Mouse (Mus musculus) G1E (cell line): ENCODE measurements around the gene Ripply1. TPM values are rescaled to one million over a fixed set of nuclear protein-coding genes. Genes with fewer than 3 reads are reported as not detected.

Source experiments
- ATAC-seq: 2 replicates; pipeline ENCODE4 v1.8.0; 2016; ENCODE audit warnings: mild to moderate bottlenecking; ENCODE audit not compliant: insufficient number of reproducible peaks, poor library complexity, low FRiP score, severe bottlenecking; ENCODE audit errors: extremely low read depth
- DNase-seq: peaks from one replicate; pipeline ENCODE4 v3.0.0; 2012; ENCODE audit warnings: low spot score
- H3K27me3 ChIP-seq: 2 replicates; pipeline ENCODE4 v1.6.1; 2012; ENCODE audit warnings: mild to moderate bottlenecking, low read length, inconsistent platforms; ENCODE audit not compliant: insufficient read depth
- H3K36me3 ChIP-seq: replicated peaks from 2 replicates; pipeline ENCODE3; 2012; ENCODE audit warnings: mild to moderate bottlenecking, inconsistent platforms
- H3K4me1 ChIP-seq: 2 replicates; pipeline ENCODE4 v1.6.1; 2012; ENCODE audit warnings: low read depth, low read length, inconsistent platforms, mixed read lengths; ENCODE audit not compliant: insufficient read depth
- H3K4me3 ChIP-seq: 2 replicates; pipeline ENCODE4 v1.5.1; 2012; ENCODE audit warnings: low read depth, mild to moderate bottlenecking, inconsistent platforms, low read length, moderate library complexity, mixed read lengths
- H3K9me3 ChIP-seq: replicated peaks from 2 replicates; pipeline ENCODE4 v1.6.1; 2012; ENCODE audit warnings: inconsistent platforms
- CTCF ChIP-seq: IDR thresholded peaks from 2 replicates; pipeline ENCODE4 v1.5.1; 2012; ENCODE audit warnings: low read depth, low read length, inconsistent platforms, mixed read lengths
- GATA1 ChIP-seq: IDR thresholded peaks from 2 replicates; pipeline ENCODE4 v1.6.1; 2012; ENCODE audit warnings: borderline replicate concordance, low read length, inconsistent platforms, mixed read lengths
- GATA2 ChIP-seq: IDR thresholded peaks from 2 replicates; pipeline ENCODE4 v1.6.1; 2012; ENCODE audit warnings: low read depth, low read length, inconsistent platforms, borderline replicate concordance
- POLR2AphosphoS5 ChIP-seq: IDR thresholded peaks from 2 replicates; pipeline ENCODE4 v1.6.1; 2012; ENCODE audit warnings: low read depth, low read length, inconsistent platforms; ENCODE audit not compliant: insufficient replicate concordance
- TAL1 ChIP-seq: conservative IDR thresholded peaks from 2 replicates; pipeline ENCODE4 v1.6.1; 2012; ENCODE audit warnings: low read depth, low read length, inconsistent platforms, mixed read lengths
- polyA plus RNA-seq: library from polyadenylated mRNA; stranded (reverse); fragments of >175 nt; gene quantifications from 2 replicates; pipeline ENCODE4 v1.2.3, GENCODE M21; 2012
- total RNA-seq, 2 experiments: library from RNA; stranded (forward) in 1 of 2; stranded (reverse) in 1 of 2; fragments of 200-1000 nt in 1 of 2; fragments of >200 nt in 1 of 2; fragmentation: Nextera tagmentation in 1 of 2; gene quantifications; 2 replicates each; pipeline ENCODE4 v1.2.3; 2014 to 2017

Gene Ripply1
- total and polyA plus RNA-seq, 3 experiments = 0.74 TPM; not detected in 2

DNA sequence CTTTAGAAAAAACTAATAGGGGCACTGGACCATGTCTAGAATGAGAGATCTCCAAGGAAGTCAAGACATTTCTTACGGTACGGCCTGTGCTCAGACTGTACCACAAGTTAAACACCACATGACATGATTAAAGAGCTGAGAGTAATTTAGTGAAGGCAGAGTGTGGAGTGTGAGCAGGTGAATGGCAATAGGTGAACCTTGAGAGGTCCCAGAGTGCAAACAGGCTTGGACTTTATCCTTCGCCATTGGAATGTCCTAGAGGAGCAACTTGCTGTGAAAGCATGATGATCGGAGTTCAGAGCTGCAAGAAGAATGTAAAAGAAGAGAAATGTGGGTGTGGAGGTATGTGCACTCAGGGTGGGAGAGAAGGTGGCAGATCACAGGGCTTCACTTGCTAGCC, 23.8 kb upstream of the Ripply1 start:
- ATAC-seq = no peak
- Histone ChIP-seq H3K4me1 (peaks cover 32% of the 10 kb centered on the region), H3K9me3 (no peaks in the 10 kb centered on the region), H3K4me3 (no peak overlapping the region), H3K27me3 (no peaks in the 10 kb centered on the region), H3K36me3 (no peaks in the 10 kb centered on the region)
- TF ChIP-seq POLR2AphosphoS5 = no peak
- no peak for TF ChIP-seq GATA1
- TF ChIP-seq TAL1 = no peak
- TF ChIP-seq GATA2 = no peak
- no peak for TF ChIP-seq CTCF
- no peak for DNase-seq

DNA sequence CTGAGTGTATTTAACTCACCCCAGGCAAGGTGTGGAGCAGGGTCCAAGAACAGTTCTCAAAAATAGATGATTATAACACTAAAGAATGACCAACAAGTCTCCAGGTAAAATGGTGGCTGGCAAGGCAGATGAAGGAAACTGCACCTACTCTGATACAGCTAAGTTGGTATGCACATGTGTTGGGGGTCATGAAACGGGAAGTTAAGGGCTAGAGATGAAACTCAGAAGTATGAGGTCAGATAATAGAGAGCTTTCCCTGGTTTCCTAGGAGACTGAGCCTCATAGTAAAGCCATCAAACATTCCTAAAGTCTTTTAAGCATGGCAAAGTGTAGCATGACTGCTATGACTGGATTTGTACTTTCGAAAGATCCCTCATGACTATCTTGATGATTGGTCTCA, 20.9 kb upstream of the Ripply1 start:
- ATAC-seq = no peak

GRCm38 (mm10) chrX:139800406-139800878, 18.3 kb upstream of the Ripply1 start, which contains the start of gene Cldn2:
Gene Cldn2, plus strand, starts transcription at chrX:139800828.
- H3K36me3 ChIP-seq = no peaks in the 10 kb centered on the region
- no peaks in the 10 kb centered on the region for H3K27me3 ChIP-seq
- peaks cover 33% of the 10 kb centered on the region for H3K4me1 ChIP-seq
- ATAC-seq (no peak), DNase-seq (no peak)
- no peak for TF ChIP-seq GATA1
- no peak for TF ChIP-seq TAL1
- TF ChIP-seq CTCF = no peak
- TF ChIP-seq GATA2 = no peak
- no peak for TF ChIP-seq POLR2AphosphoS5
- no peaks in the 10 kb centered on the region for H3K9me3 ChIP-seq
- no peak within 1 kb of the TSS for H3K4me3 ChIP-seq

More for the DNA sequence above, 20.9 kb upstream of the Ripply1 start:
- no peak overlapping the region for H3K4me3 ChIP-seq
- TF ChIP-seq GATA1 (no peak), CTCF (no peak), GATA2 (no peak), TAL1 (no peak), POLR2AphosphoS5 (no peak)
- peaks cover 36% of the 10 kb centered on the region for H3K4me1 ChIP-seq
- no peaks in the 10 kb centered on the region for H3K36me3 ChIP-seq
- DNase-seq = no peak
- no peaks in the 10 kb centered on the region for H3K9me3 ChIP-seq
- H3K27me3 ChIP-seq = no peaks in the 10 kb centered on the region

- no peak for ATAC-seq
- Histone ChIP-seq H3K4me3 (no peak overlapping the region), H3K9me3 (no peaks in the 10 kb centered on the region), H3K27me3 (no peaks in the 10 kb centered on the region), H3K4me1 (peaks cover 33% of the 10 kb centered on the region), H3K36me3 (no peaks in the 10 kb centered on the region)
- no peak for DNase-seq
- no peak for TF ChIP-seq CTCF
- no peak for TF ChIP-seq GATA2
- no peak for TF ChIP-seq GATA1
- no peak for TF ChIP-seq POLR2AphosphoS5
- TF ChIP-seq TAL1 = no peak
These were observed 17.8 kb upstream of the Ripply1 start for GRCm38 (mm10) chrX:139799953-139800352.

GRCm38 (mm10) chrX:139797875-139798274, 15.7 kb upstream of the Ripply1 start:
- no peak for DNase-seq
- no peak for ATAC-seq

DNA sequence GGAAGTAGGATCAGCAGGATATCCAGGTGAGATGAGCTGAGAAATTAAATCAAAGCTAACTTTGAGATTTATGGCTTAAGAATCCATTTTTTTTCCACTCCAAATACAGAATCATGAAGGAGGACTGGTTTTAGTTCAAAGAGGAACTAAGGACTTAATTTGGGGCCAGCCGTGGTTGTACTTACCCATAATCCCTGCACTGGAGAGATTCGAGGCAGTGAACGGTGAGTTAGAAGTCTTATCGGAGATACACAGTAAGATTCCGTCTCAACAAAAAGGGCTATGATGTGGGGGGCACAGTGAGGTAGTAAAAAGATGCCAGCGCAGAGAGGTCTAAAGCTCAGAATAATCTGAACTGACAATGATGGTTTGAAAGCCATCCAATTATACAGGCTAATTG, 13.9 kb upstream of the Ripply1 start:
- H3K4me1 ChIP-seq = peaks cover 49% of the 10 kb centered on the region
- ATAC-seq (no peak), DNase-seq (no peak)
- H3K36me3 ChIP-seq = no peaks in the 10 kb centered on the region
- no peaks in the 10 kb centered on the region for H3K9me3 ChIP-seq
- no peak overlapping the region for H3K4me3 ChIP-seq
- H3K27me3 ChIP-seq = no peaks in the 10 kb centered on the region
- TF ChIP-seq TAL1 = no peak

More at GRCm38 (mm10) chrX:139797875-139798274, 15.7 kb upstream of the Ripply1 start:
- TF ChIP-seq CTCF (no peak), GATA1 (no peak), TAL1 (no peak), POLR2AphosphoS5 (no peak), GATA2 (no peak)
- Histone ChIP-seq H3K4me3 (no peak overlapping the region), H3K36me3 (no peaks in the 10 kb centered on the region), H3K4me1 (peaks cover 38% of the 10 kb centered on the region), H3K9me3 (no peaks in the 10 kb centered on the region), H3K27me3 (no peaks in the 10 kb centered on the region)

DNA sequence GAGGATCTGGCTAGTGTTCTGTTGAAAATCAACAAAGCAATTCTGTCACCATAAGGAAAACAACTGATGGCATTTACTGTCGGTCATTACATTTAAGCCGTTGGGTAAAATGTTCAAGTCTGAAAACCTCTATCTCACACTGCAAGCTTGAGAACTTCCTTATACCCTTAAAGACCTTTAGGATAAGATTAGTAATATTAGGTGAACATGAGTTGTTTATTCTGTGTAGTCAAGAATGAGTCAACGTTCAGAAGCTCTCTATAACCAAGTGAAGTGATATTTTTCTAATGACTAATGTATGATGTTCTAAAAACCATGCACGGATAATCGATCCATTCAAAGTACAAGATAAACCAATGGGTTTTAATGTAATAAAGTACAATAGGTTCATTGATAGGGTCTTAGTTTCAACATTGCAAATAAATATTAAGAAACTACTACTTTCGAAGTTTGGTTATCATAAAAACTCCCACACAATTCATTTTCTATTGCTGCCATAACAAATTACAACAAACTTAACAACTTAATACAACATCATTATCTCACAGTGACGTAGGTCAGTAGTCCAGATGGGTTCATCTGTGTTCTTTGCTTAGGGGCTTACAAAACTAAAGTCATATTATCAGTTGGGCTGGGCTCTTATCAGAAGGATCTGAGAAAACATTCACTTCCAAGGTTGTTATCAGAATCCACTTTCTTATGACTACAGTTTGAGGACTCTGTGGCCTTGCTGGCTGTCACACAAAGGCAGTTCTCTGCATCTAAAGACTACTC, 12.1 kb upstream of the Ripply1 start:
- ATAC-seq (peak; percentile 49; the same call in 1 of the 2 replicates), DNase-seq (no peak)
- no peaks in the 10 kb centered on the region for H3K9me3 ChIP-seq
- H3K27me3 ChIP-seq = no peaks in the 10 kb centered on the region
- TF ChIP-seq GATA2 (no peak), GATA1 (no peak), POLR2AphosphoS5 (no peak), TAL1 (no peak), CTCF (no peak)
- H3K4me3 ChIP-seq = no peak overlapping the region
- H3K4me1 ChIP-seq = peaks cover 51% of the 10 kb centered on the region
- H3K36me3 ChIP-seq = no peaks in the 10 kb centered on the region
